Mouse (Mus musculus) layer of hippocampus, postnatal 10 days (tissue): ENCODE data around the gene Ube2q1. TPM values are rescaled to one million over a fixed set of nuclear protein-coding genes. Genes with fewer than 3 reads are reported as not detected.

Source experiments
- DNase-seq, 2 experiments: peaks; one replicate each; pipeline ENCODE4 v3.0.0; 2021; ENCODE audit warnings: low spot score in 2 of 2
- long read RNA-seq: library from polyadenylated mRNA; stranded (forward); transcript quantifications from one replicate; pipeline ENCODE4 v2.0.0, GENCODE M21; 2023
- total RNA-seq, 2 experiments: library from RNA; stranded (reverse); gene quantifications; 2 replicates each; pipeline ENCODE4 v1.2.3; 2021

Ube2q1 gene
- total RNA-seq, result 10 to 100 TPM; 78.9 to 80.0 TPM
- long read RNA-seq, transcript Ube2q1-201 (13 exons, 3,077 nt), result major isoform, 81 of 193 reads
- long read RNA-seq, partial matches to known transcripts, result 5 of 193 reads
- long read RNA-seq, other reads (novel, unspliced or antisense), result 107 of 193 reads

DNA sequence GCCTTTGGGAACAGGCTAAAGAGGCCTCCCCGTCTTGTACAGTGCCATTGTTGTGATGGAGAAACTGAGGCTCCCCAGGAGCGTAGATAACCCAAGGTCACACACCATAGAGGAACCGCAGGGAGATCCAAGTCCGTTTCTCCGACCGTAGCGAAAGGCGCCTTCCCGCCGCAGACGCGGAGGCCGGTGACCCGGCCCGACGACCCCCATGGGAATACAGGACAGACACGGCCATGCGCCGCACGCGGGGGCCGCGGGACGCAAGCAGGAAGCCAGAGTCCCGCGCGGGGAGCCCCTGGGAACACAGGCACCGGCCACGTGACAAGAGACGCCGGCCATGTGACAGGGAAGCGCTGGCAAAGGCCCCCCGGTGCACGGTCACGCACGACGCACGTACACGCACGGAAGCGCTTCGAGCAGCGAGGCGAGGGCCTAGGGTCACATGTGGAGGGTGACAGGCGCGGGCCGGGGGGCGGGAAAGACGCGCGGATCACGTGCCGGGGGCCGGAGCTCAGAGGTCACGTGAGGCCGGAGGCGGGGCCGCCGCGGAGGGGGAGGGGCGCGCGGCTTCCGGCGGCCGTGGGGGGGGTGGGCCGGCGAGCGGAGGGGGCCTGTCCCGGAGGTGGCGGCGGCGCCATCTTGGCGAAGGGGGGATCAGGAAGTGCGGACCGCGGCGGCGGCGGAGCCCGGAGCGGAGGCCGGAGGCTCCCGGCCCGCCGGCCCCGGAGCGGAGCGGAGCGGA, at the start of gene Ube2q1:
Gene Ube2q1, plus strand, starts transcription at position 649 of the 742 bp plus-strand sequence.
- peak; percentile 95 to 97 for DNase-seq

DNA sequence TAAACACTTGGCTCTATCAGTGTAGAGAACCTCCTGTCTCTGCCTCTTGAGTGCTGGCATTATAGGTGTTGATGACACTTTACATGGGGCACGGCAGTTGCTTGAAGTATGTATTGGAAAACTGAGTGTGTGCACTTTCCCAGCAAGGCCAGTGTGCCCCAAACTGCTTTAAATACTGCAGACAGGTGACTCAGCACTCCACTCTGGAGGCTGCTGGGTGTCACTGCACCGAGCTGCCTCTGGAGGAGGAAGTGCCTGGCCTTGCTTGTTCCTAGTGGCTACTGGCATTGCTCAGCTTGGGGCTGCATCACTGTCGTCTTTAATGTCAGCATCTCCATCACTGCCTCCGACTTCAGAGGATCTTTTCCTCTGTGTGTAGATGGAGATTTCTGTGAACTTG, 46.4 kb upstream of the Ube2q1 start:
- DNase-seq, result peak; percentile 25 to 37

DNA sequence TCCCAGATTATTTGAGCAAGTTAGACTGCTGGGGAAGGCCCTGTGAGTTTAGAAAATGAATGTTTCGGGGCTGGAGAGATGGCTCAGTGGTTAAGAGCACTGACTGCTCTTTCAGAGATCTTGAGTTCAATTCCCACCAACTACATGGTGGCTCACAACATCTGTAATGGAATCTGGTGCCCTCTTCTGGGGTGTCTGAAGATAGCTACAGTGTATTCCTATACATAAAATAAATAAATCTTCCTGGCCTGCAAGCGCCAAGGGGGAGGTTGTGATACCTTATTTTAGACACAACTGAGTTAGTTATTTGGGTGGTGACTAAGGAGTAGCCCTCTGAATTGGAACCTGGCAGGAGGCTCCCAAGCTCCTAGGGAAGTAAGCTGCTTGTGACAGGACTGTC, 44.6 kb upstream of the Ube2q1 start:
- DNase-seq, result no peak

DNA sequence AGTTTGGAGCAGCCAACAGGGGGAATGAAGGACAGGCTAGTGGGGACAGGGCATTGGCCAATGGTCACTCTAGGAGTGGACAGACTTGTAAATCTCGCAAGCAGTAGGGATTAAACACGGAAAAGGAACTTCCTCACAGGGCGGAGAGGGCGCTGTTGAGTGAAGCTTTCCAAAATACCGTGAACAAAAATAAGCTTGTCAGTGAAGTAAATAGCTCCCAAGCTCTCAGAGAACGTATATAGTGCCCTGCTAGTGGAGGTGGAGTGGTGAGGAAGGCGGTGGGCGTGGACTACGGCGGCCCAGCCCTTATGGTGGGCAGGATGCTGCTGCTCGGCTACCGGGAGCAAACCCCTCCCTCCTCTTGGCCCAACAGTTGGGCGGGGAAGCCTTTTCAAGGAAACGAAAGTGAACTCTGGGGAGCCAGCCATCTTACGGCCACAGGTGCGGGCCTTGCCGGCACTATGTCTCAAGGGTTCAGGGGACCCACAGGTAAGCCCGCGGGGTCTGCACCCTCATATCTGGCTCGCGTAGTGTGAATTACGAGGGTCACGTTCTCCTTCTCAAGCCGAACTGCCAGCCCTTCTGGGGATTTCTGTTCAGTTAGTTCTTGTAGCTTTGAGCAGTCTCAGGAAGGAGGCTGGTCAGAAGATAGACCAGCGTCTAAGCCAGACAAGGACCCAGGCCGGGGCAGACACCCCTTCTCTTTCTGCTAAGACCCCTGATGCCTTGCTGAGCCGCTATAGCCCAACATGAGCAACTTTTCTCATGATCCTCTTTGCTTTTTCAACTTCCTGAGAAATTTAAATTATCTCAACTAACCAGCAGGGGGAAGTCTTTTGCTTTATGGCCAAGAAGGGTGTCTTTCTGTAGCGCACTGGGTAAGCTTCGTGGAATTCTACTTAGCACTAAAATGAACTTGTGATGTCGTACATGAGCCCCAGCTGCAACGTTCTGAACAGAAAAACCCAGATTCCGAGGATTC, 42.8 kb upstream of the Ube2q1 start:
- DNase-seq, result peak; percentile 42 to 52

DNA sequence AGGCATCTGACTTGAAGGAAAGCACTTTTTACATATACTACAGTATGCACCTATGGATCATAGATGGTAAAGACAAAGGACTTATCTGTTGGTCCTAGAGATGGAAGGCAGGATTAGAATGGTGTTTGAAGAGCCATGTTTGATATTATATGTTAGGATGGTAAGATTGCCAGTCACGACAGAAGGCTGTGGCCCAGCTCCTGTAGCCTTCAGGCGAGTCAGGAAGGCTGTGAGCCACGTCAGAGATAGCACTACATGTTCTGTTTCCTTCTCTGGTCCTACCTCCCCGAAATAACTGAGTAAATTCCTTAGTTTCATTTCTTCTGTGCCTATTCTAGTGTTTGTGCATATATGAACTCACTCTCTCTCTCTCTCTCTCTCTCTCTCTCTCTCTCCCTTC, 41.3 kb upstream of the Ube2q1 start:
- DNase-seq, result no peak

DNA sequence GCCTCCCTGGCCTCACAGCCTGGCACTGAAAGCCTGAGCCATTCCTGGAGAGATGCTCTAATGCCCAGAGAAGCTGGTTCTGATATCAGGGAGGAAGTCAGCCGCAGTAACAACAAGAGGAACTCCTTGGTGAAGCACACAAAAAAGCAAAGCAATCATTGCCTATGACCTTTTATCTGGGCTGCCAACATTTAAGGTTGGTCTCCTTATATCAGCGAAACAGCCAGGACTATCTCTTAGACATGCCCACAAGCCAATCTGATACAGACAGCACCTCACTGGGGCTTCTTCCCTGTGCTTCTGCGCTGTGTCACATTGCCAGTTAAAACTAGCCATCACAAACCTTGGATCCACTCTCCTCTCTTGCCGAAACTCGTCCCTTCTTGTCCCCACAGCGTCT, 34.9 kb upstream of the Ube2q1 start:
- DNase-seq, result no peak

DNA sequence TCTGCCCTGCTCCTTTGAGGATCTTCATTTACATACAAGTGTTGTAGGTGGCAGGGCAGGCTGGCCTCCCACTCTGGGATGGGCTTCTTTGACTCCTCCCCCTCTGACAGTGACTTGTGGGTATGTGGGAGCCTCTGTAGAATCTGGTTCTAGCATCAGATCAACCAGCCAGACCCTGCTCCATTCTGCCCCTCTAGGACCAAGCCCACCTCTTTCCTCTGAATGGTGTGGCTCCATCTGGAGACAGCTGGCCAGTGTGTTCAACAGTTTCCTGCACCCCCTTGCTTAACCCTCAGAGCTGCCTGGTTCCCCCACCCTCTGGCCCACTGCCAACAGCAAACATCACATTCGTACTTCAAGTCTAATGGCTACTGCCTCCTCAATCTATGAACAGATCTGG, 21.1 kb upstream of the Ube2q1 start:
- peak; percentile 30 to 37 for DNase-seq

DNA sequence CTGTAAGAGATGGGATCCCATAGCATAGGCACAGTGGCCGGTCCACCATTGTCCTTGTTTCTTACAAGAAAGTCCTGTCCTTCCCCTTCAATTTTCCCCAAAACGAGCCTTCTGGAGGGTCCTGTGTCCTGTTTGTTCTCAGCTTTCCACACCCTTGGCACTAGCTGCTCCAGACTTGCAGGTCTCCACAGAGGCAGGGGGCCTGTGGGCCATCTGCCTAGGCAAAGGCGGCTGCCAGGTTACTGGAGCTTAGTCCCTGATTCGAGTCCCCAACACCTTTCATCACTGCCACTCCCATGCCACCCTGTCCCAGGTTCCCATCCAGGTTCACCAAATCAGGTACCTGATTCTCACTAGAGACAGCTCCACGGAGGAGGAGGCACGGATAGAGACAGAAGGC, 18.1 kb upstream of the Ube2q1 start:
- DNase-seq, result no peak

DNA sequence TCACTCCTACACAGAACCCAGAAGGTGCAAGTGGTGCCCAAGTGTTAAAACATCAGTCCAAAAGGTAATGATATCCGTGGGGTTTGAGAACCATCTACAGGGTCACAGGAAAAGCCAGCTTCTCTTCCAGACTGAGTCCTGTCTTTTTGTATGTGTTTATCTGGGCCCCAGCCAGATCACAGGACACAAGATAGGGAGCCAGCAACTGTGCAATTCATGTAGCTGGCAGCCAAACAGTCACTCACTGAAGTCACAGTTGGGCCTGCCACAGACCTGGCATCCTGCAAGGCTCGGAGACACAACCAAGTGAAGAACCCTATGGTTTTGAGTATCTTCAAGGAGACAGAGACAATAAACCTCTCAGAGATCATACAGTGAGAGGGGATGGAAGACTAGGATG, 15.6 kb upstream of the Ube2q1 start:
- DNase-seq, result no peak

DNA sequence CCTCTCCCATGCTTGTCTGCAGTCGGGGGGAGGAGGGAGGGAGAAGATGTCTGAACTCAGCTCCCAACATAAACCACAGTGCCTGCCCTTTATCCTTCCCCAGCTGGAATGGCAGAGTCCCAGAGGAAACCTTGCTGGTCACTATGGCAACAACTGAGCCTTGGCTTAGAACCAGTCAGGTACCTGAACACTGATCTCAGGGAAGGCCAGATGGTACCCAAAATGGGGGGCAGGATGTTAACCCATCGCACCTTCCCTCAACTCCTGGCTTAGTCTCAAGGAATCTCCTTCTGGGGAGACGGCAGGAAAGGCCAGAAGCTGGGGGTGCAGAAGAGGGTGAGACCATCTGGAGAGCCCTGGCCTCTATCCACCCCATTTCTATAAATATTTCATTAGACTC, 13.6 kb upstream of the Ube2q1 start:
- DNase-seq, result no peak

DNA sequence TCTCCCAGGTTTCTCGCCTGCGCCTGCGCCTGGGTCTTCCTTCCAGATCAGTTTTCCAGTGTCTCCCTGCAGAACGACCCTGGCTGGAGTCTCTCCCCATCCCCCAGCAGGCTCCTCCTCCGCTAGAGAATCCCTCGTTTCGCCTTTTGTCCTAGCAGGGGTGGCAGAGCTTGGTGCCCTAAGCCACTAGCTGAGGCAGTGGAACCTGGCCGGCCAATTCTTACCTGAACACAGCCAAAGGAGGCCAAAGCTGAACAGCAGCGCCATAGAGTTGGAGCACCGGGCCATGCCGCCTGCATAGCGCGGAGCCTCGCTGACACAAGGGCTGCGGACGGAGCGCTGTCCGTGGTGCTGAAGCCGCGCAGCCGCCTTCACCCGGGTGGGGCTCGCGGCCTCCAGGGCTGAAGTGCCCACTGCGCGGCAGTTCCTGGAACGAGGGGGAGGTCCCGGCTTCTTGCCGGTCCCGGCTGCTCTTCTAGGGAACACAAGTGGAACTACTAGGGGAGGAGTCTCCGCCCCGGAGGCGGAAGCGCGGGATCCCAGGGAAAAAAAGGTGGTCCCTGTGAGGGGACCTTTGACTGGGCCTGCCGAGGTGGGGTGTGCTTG, 9.2 kb upstream of the Ube2q1 start, which contains the start of gene Chrnb2:
Gene Chrnb2, minus strand, starts transcription at position 514 of the 606 bp plus-strand sequence.
- peak; percentile 79 to 80 for DNase-seq

DNA sequence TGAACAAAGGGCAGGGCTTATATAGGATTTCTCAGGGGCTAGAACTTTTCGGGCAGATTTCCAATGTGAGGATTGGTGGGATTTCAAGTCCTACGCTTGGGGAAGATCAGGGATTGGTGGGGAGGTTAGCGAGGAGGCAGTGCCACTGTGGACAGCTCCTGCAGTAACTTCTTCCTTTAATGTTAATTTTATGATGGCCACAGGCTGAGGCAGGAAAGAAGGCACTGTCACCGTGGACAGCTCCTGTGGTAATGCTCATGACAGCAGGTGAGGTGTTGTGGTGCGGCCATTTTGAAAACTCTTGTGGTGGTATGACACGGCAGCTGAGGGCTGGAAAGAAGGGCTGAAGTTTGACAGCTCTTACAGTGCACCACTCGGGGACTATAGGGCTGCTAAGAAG, 3.8 kb upstream of the Ube2q1 start:
- no peak for DNase-seq

DNA sequence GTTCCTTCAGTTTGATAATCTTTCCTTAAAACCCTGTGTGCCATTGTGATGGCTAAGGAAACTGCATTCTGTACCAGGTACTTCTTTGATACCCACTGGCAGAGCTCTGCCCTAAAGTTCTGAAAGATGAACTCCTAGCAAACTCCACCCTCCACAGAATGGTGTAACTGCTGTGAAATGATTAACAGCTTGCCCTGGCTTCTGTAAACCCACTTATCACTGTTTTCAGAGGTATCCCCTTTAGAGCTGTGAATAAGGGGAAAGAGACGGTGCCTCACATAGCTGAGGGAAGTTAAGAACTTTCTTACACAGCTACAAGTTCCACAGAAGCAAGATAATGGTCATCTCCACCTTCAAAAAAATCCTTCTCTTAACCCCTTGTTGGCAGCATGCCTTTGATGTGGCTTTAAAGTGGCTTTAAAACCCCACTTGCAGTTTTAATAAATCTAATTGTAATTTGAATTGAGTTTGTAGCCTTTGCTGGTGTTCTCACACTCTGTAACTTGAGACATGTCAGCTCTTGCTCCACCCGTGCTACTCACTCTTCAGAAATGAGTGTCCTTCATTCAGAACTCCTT, 2.9 kb upstream of the Ube2q1 start:
- DNase-seq, result no peak

DNA sequence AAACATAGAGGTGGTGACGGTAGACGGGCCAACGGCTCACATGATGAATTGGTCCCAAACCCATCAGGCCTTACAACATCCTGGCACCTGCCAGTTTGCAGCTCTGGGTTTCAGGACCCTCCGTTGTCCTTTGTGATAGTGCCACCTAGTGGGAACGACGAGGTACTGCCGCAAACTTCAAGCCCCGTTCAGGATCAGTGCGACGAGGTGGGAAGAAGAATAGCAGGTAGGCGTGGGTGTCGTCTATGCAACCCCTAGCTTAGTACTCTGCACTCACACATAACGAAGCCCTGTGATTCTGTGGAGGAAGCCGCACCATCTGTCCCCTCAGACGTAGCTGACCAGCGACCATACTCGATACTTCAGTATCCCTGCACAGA, 838 bp upstream of the Ube2q1 start:
- peak; percentile 88 for DNase-seq

DNA sequence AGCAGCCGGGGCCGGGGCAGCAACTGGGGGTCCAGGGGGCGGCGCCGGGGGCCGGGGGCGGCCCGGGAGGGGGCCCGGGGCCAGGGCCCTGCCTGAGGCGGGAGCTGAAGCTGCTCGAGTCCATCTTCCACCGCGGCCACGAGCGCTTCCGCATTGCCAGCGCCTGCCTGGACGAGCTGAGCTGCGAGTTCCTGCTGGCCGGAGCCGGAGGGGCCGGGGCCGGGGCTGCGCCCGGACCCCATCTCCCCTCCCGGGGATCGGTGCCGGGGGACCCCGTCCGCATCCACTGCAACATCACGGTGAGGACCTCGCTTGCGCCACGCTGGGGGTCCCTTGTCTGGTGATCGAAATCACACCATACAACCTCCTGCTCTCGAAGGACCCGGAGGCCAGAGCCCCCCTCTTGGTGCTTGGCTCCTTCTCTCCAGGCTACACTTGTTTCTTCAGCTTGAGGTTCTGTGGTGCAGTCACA, 360 bp downstream of the Ube2q1 start:
- DNase-seq, result peak; percentile 44 to 59

DNA sequence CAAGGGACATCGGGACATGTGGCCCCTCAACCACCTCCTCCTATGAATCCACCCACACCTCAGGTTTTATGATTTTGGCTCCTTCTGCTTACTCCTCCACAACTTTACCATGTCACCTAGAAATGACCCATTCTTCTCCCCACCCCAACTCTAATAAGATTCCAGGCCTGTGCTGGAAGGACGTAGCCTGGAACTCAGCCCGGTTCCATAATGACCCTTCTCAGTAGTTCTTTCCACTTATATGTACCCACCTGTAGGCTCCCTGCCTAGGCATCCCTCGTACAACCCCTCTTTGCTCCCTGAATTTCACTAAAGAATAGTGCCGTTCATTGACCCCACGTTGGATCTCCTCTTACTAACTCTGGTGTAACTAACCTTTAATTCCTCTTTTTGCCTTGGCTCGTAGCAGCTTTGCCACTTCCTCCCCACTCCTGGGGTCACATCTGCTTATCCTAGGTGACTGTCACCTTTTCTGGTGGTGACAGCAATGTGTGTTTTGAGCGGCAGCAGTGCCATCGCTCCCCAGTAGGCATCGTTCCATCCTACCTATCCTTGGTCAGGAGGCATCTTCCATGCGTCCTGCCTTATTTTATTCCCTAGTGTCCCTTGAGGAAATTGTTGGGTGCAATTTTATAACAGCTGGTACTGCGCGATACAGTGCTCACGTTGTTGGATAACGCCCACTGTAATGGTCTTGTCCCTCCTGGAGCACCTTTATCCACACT, 982 bp downstream of the Ube2q1 start:
- DNase-seq, result no peak

DNA sequence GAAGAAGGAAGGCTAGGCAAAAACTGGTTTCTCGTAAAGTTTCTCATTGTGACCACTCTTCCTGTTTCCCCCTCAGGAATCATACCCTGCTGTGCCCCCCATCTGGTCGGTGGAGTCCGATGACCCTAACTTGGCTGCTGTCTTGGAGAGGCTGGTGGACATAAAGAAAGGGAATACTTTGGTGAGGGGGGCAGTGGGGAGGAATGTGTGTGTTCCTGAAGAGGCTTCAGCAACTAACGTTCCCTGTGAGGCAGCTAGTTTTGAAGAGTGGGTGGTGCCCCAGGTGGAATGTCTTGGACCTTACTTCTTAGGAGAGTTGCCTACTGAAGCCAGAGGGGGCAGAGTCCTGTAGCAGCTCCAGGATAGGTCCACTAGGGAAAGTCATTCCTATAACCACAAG, 2.6 kb downstream of the Ube2q1 start:
- DNase-seq, result no peak

DNA sequence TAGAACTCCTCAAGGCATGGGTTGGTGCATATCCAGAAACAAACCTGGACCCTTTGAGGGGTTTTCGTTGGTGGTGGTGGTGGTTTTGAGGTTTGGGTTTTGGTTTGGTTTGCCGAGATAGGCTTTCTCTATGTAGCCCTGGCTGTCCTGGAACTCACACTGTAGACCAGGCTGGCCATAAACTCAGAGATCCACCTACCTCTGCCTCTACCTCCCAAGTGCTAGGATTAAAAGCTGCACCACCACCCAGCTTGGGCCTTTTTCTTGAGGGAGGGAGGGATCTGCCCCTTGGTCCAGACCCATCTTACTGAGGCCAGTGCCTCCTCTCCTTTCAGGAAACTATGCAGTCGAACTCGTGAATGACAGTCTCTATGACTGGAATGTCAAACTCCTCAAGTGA, 6.7 kb downstream of the Ube2q1 start:
- no peak for DNase-seq

DNA sequence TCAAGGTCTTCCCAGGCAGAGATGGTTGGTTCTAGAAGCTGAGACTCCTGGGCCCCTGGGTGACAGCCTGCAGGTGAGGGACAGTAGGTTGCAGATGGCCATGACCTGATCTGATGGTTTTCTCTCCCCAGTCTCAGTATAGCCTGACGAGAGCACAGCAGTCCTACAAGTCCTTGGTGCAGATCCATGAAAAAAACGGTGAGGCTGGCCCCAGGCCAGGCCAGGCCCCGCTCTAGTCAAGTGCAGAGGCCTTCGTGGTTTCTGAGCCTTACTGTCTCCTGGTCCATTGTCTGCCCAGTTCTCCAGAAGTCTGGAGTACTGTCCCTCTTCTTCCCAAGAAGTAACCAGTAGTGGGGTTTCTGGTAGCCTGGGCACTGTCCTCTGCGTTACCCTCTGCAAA, 8.2 kb downstream of the Ube2q1 start:
- no peak for DNase-seq

DNA sequence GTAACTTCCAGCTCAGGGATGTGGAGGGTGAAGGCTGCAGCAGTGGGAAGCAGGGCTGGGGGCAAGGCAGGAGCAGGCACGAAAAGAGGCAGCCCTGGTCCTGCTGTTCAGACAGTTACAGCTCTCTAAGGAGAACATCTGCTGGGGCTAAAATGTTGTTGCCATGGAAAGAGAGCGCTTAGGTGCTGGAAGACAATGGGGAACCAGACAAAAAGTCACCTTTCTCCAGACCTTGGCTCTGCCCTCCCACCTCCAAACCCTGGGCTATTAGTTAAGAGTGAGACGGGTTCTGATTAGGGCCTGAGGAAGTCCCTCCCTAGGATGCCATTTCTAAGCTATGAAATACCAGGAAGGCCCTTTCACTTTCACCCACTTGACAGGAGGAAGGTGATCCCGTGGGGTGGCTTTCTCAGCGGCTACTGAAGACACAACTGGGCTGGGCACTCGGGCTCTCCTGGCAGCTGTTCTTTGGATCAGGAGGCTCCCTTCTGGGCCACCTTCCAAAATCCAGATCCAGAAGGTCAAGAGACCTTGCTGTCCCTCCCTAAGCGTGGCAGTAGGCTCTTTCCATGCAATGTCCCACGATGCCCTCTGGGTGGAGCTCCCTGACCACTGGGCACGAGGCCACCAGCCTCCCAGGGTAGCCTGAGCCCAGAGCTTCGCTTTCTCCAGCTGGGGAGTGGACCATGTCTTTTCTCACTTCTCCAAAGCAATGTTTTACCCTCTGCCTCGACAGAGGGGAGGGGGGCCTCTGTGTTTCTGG, 11.8 kb downstream of the Ube2q1 start:
- peak; percentile 83 to 85 for DNase-seq
